Mouse (Mus musculus): ENCODE results near the gene Il4i1.

Gene Il4i1

DNA sequence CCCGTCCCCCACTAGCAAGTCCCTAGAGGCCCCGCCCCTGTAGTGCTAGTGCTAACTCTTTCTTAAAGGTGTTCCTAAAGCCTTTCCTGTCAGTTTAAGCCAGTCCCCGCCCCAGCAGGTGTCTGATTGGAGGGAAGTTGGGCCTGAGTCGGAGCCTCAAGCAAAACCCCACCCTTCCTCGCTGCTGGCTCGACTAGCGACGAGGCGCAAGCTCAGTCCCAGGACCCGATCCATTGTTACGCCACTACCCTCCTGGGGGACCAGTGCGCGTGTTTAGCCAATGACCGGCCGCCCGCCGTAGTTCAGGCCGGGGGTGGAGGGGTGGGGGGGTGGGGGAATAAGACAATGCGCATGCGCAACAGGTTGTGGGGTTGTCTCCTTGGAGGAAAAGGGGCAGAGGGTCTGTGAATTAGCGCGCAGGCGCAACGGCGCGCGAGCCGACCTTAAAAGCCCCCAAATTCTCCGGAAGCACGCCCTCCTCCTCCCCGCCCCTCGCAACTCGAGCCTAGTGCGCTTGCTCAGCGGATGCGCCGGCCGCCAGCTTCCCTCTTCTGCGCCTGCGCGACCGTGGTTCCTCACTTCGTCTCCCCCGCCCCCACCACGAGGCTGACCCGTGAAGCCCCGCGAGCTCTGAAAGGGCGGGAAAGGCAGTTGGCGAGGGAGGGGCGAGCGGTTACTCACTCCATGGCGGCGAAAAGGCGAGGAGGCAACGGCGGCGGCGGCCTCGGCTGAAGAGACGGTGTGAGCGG lies at the start of gene Il4i1, which contains the start of gene Nup62:
Il4i1 (plus strand) TSS at position 667 of the 749 bp plus-strand sequence.
Nup62 (plus strand) TSS at position 368 of the 749 bp plus-strand sequence.
- in situ Hi-C loops (cut with MboI, MseI), result loop anchor here (10.0 kb wide), 2 partner anchors 71 to 261 kb away; partner anchors contain the start of genes Nr1h2 and Vrk3

DNA sequence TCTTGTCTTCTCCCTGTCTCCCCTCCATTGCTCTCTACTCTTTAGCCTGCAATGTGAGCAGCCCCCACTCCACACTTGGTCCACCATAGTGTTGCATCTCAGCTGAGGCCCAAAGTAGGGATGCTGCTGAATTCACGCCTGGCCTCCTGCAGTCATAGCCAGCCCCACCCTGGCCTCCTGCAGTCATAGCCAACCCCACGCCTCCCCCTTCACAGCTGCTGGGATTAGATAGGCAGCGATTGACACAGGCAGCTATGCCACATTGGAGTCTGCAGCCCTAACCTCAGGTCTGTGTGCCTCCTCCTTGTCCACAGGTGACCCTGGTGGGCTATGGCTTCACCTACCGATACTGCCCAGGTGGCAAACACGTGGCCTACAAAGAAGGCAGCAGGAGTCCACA lies 48.1 kb upstream of the Il4i1 start:
- in situ Hi-C loops (cut with MboI, MseI), result no loop called here

DNA sequence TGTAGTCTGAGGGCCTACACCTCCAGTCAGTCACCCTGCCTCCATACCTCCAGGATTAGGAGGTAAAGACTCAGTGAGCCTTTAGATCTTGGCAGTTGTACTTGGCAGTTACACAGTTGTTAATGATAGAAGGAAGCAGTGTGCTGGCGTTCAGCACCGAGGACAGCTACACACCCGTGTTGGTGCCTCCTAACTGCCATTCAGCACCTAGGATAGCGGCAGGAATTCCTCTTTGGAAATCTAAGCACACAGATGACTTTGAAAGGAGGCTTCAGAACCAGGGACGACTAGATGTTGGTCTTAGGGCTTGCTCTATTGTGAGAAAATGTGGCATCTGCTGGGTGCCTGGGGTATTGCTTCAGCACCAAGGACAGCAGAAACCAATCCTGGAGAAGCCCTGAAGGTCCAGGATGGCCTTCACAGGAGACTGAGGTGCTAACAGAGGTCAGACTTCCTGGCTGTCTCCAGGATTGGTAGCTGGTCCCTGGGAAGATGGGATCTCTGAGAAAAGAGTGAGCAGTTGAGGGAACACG lies 46.1 kb upstream of the Il4i1 start:
- in situ Hi-C loops (cut with MboI, MseI), result no loop called here

DNA sequence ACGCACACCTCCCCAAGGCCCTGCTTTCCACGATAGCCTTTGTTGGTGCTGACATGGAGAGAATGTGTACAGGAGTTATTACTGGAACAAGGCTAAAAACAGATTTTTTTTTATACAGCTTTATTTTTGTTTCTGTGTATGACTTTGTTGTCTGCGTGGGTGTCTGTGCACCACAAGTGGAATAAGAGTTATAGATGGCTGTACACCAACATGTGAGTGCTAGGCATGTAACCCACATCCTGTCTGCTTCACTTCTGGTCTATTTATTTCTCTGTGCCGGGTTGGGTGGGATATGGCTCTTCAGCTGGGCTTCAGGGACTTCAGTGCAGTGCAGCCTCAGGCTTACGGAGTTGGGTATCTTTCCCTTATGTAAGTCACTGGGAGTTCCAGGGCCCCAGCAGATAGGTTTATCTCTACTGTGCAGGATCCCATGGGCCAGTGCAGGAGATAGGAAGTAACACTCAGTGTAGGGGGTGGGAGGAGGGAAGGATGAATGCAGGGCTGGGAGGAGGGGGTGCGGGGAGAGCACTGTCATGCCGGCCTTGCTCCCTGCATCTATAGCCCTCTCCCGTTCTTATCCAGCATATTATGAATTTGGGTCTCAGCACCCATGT lies 43.5 kb upstream of the Il4i1 start:
- in situ Hi-C loops (cut with MboI, MseI), result no loop called here

DNA sequence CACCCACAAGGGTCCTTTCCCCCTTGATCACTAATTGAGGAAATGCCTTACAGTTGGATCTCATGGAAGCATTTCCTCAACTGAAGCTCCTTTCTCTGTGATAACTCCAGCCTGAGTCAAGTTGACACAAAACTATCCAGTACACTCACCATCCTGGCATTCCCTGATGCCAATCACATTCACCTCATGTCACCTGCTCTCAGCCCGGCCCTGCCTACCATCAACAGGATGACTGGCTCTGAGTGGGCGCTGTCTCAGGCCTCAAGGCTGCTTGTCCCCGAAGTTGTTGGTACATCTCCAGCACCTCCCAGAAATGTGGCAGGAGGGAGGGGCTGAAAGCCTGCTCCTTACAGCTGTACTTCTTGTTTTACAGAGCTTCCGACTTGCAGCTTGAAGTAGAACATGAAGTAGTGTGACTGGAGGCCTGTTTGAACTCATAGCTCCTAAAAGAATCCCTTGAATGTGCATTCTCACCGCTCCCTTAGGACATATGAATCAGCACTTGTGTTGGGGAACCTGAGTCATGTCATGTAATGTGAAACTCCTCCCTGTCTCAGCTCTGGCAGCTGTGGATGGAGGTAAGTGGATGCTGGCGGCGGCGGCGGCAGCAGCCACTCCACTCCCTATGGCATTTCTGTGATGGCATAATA lies 39.2 kb upstream of the Il4i1 start:
- in situ Hi-C loops (cut with MboI, MseI), result no loop called here

DNA sequence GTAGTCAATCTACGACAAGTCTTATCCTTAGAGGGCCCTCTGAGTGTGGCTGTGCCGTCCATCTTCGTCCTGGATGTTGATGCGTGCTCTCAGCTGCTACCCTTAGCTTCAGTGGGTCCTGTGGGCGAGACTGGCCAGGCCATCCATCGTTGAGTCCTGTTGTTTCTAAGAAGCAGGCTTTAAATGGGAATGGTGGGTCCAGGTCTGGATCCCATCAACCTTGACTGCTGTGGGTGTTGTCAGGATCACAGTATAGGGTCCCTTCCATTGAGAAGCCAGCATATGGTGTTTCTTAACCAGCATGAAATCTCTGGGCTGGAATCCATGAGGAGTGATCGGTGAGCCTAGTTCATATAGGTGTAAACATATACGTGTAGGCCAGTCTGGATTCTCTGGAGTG lies 36.1 kb upstream of the Il4i1 start:
- in situ Hi-C loops (cut with MboI, MseI), result no loop called here

DNA sequence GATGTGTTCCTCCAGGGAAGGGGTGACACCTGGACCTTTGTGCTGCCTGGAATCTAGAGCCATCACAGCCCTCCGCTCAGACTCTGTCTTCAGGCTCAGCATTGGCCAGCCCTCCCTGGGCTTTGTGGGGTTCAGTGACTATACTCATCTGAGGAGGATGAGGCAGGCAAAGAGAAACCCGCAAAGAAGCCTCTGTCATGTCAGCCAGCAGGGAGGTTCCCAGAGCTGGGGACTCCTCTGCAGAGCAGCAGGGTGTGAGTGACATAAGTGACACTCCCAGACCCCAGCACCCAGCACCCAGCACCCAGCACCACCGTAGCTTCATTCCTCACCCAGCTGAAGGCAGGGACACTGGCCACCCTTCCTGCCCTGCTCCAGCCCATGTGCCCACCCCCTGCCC lies 26.7 kb upstream of the Il4i1 start:
- in situ Hi-C loops (cut with MboI, MseI), result no loop called here

DNA sequence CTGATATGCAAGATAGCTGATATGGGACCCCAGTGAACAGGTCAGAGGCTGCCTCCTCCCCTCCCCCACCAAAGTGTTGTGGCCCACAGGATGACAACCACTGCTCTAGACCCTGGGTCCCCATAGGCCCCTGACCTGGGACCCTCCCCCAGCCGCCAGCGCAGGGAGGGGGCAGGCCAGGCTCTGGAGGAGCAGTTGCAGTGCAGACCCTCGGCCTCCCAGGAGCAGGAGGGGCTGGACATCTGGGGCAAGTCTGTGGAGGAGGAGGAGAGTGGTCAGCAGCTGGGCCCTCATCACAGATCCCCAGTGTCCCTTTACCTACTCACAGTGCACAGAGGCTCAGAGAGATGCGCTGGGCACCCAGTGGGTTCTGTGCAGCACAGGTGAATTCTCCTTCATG lies 26.1 kb upstream of the Il4i1 start:
- in situ Hi-C loops (cut with MboI, MseI), result loop anchor here (5.0 kb wide), 1 partner anchor 1378 kb away; no protein-coding TSS in a partner anchor

DNA sequence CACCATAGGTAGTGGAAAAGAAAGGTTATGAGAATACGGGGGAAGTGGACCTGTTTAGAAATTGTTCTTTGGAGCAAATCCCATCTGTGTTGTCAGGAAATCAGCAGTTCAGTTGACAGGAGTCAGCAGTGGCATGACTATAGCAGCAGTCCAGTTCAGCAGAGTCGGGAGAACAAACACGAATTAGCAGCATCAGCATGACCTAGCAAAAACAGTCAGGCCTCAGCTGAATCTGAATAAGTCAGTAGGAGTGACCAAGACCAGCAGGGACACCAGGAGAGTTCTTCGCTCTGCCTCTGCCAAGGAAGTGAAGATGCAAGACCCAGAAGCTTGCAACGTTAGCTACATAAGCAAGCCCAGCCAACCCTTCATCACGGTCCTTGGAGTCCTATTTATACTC lies 23.4 kb upstream of the Il4i1 start:
- in situ Hi-C loops (cut with MboI, MseI), result loop anchor here (5.0 kb wide), 1 partner anchor 1380 kb away; no protein-coding TSS in a partner anchor

DNA sequence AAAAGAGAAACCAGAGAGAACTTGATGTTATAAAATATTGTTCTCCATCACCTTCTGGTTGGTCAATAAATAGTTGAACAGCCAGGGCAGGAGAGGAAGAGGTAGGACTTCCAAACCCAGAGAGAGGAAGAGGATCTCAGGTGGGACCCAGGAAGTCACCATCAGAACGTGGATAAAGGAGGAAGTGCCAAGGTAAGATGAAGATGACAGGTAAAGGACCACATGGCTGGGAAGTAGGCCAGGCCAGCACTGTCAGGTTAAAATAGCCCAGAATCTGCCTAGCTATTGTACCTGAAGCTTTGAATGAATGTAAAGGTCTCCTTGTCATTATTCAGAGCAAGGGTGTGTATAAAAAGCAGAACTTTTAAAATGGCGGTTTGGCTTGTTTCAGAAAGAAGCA lies 7.3 kb upstream of the Il4i1 start:
- in situ Hi-C loops (cut with MboI, MseI), result no loop called here

DNA sequence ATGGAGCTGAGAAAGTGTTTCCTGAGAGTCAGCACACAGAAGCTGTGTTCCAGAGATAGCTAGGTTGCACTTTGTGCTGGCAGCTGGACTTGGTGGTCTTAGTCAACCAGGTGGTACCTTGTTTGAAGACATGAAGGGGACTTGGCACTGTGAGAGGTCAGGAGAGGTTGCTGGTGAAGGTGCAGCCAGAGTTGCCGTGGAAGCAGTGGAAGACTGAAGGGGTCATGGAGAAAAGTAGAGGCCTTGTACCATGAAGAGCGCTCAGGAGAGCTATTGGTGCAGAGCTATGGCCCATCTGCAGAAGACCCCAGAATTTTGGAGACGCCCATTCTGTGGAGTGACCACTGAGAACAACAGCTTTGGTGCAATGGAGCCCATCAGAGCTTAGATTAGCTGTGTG lies 6.7 kb upstream of the Il4i1 start:
- in situ Hi-C loops (cut with MboI, MseI), result no loop called here

DNA sequence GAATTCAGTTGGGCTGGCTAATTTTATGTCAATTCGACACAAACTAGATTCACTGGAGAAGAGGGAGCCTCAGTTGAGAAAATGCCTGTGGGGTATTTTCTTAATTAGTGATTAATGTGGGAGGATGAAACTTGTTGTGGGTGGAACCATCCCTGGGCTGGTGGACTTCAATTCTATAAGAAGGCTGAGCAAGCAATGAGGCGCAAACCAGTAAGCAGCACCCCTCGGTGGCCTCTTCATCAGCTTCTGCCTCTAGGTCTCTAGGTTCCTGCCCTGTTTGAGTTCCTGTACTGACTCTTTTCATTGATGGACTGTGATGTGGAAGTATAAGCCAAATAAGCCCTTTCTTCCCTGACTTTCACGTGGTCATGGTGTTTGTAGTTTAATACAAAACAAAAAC lies 5.8 kb upstream of the Il4i1 start:
- in situ Hi-C loops (cut with MboI, MseI), result loop anchor here (10.0 kb wide), 2 partner anchors 66 to 256 kb away; partner anchors contain the start of genes Nr1h2 and Vrk3

DNA sequence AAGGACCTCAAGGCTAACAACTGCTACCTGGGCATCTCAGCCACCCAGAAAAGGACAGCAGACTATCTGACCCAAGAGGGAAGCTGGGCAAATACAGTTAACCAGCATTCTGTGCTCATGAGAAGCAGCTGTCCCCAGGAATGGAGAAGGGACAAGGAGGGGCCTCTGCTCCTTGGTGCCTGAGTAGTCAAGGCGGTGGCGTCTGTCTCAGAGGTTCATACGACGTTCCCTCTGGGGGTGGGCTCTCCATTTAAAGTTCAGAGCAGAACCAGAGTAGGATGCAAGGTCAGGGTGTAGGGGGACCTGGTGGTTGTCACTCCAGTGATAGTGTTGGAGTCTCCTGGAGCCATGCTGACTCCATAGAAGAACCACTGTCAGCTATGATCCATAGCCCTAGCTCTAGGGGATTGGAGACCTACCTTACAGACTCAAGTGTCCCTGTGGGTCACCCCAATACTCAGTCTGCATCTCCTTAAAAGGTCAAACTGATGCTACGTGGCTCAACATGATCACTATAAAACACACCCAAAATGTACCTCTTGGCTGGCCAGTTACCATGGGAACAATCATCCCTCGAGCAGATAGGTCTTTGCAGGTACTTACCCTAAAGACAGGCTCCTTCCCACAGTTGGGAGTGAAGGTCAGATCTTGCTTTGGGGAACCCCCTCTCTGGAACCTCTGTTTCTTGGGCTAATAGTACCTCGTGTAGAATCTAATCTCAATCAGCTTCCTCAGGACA lies 5.2 kb upstream of the Il4i1 start:
- in situ Hi-C loops (cut with MboI, MseI), result loop anchor here (10.0 kb wide), 2 partner anchors 66 to 256 kb away; partner anchors contain the start of genes Nr1h2 and Vrk3

DNA sequence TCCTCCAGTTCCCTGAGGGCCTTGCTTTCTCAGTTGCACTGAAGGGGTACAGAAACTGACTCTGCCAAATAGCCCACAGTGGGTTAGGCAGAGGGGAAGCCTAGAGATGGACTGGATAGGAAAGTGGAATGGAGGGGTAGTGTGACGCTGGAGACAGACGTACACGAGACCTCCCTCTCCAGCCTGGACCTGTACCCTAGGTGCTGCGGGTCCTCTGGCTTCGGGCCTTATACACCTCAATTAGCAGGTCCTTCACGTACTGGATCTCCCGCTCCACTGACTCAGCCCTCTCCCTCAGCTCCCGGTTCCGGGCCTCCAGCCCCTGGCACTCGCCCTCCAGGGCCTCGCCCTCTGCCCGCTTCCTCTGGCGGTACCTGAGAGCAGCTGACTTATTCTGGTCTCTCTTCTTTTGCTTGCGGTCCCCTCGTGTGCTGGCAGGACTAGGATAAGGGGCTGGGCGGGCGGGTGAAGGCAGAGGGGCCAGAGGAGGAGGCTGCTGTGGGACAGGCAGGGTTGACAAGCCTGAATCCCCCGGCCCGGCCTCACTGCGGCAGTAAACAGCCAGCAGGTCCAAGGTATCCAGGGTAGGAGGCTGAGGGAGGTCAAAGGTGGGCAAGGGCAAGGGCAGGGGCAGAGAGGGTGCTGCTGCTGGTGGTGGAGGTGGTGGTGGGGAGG lies 3.4 kb upstream of the Il4i1 start:
- in situ Hi-C loops (cut with MboI, MseI), result loop anchor here (10.0 kb wide), 2 partner anchors 68 to 258 kb away; partner anchors contain the start of genes Nr1h2 and Vrk3

DNA sequence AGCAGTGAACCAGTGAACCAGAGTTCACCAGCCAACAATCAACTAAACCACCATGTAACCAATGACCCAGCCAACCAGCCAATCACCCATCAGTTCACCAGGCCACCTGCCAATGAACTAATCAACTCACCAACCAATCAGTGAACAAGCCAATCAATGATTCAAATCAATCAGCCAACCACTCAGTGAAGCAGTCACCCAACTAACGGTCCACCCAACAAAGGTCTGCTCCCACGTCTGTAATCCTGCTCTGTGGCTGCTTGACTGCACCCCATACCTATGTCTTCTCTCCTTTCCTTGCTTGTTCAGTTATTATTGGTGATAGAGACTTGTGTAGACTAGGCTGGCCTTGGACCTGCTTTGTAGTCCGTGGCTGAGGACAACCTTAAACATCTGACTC lies 2.2 kb upstream of the Il4i1 start:
- in situ Hi-C loops (cut with MboI, MseI), result loop anchor here (10.0 kb wide), 2 partner anchors 69 to 259 kb away; partner anchors contain the start of genes Nr1h2 and Vrk3

DNA sequence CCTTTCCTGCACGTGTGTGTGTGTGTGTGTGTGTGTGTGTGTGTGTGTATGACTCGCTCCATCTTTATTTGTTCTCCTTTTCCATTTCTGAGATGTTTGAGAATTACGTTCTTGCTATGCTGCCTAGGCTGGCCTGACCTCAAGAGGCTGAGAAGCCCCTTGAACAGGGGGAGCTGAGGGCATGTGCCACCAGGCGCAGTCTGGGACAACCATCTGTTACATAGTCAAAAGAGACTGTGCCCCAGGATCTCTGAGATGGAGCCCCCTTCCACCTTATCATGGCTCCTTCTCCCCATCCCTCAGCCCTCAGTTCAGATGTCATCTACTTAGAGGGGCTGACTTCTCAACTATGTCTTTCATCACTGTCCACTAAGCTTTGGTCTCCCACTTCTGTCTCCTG lies 1.8 kb upstream of the Il4i1 start:
- in situ Hi-C loops (cut with MboI, MseI), result loop anchor here (10.0 kb wide), 2 partner anchors 70 to 260 kb away; partner anchors contain the start of genes Nr1h2 and Vrk3

DNA sequence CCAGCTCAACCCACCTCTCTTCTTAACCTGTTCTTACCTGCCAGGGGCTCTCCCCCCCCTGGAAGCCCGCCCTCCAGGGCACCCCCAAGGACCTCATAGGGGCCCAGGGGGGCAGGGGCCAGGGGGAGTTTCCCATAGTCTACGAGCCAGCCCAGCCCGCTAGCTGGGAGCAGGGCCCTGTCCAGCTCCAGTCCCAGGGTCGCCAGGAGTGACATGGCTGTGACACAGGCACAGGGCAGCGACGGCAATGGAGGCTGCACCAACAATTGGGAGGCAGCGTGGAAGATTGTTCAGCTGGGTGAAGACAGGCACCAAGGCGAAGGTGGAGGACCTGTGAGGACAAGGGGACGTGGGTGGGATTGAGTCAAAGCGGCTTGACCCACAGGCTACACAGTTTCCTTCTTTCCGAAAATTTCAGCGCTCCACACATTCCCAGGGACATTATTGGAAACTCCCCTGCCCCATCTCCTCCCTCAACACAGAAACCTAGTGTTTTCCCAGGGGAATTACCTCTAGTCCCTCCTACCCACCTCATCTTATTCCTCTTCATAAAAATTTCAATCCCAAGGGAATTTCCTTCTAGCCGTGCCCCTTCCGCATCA lies 1.1 kb upstream of the Il4i1 start:
- in situ Hi-C loops (cut with MboI, MseI), result loop anchor here (10.0 kb wide), 2 partner anchors 70 to 260 kb away; partner anchors contain the start of genes Nr1h2 and Vrk3

DNA sequence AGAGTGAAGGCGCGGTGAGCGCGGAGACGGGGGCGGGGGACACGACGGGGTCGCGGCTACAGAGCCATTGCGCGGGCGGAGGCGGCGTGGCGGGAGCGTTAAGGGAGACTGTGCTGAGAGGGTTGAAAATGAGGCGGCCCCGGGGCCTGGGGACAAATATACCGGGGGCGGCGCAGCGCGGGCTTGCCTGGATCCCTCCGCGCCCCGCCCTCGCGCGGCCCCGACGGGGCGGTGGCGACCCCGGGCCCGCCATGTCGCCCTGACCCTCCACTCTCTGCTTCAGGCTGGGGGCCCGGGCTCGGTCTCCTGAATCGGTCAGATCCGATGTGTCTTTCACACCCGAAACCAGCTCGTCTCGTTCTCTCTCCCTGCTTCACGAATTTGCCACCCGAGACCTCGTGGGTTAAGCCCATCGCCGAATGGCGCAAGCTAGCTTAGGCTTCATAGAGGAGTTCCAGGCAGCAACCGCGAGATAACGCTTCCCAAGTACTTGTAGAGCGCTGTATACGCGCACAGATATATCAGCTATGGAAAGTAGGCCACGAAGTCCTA lies 359 bp downstream of the Il4i1 start, which contains the start of gene Atf5:
Atf5 (minus strand) TSS at position 189 of the 552 bp plus-strand sequence.
- in situ Hi-C loops (cut with MboI, MseI), result loop anchor here (10.0 kb wide), 2 partner anchors 72 to 262 kb away; partner anchors contain the start of genes Nr1h2 and Vrk3

DNA sequence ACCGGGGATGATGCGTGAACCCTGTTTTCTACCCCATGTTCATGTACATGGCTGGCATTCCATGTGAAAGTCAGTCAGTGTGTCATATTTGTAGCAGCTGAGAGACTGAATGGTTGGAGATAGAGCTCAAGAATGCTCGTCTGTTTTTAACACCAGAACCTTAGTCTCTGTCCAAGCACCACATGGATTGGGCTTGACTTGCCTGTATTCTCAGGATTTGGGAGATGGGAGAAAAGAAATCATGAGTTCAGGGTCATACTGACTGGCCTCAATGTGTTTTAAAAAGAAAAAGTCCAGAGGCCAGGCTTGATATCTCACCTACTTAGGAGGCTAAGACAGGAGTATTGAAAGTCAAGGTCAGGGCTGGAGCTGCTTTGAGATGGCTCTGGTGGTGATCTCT lies 1.3 kb downstream of the Il4i1 start:
- in situ Hi-C loops (cut with MboI, MseI), result loop anchor here (10.0 kb wide), 2 partner anchors 73 to 263 kb away; partner anchors contain the start of genes Nr1h2 and Vrk3
